Mouse (Mus musculus): ENCODE measurements at regions not wholly inside any gene's neighbourhood (a gene's known extent, or its start where the extent isn't known, plus 50 kb on each side); places are given as distances from the start of the nearest gene placed in this dataset.

GRCm38 (mm10) chr10:25620939-25621746, 85.1 kb upstream of the Smlr1 start:
- Histone ChIP-seq H3K4me2 (replicated peaks) (peak overlapping the region; percentile 35), H3K9ac (no peak overlapping the region), H3K27ac (peak overlapping the region; percentile 40; the same call in 1 of the 2 replicates), H3K27me3 (no peaks in the 10 kb centered on the region), H3K4me1 (peaks cover 12% of the 10 kb centered on the region), H3K36me3 (no peaks in the 10 kb centered on the region), H3K9me3 (no peaks in the 10 kb centered on the region), H3K4me3 (no peak overlapping the region)
- WGBS, result 39% methylated on average over 10 of the region's 10 CpGs
- peak; percentile 48; the same call in 1 of the 2 replicates for ATAC-seq (ENCODE audit: low FRiP score, low read depth)

- Histone ChIP-seq H3K4me3 (no peak overlapping the region), H3K4me2 (replicated peaks) (no peak overlapping the region), H3K27me3 (no peaks in the 10 kb centered on the region), H3K9ac (no peak overlapping the region), H3K4me1 (peaks cover 12% of the 10 kb centered on the region), H3K27ac (no peak overlapping the region), H3K9me3 (peaks cover 6% of the 10 kb centered on the region; the same call in 1 of the 2 replicates), H3K36me3 (no peaks in the 10 kb centered on the region)
- WGBS, result 89% methylated on average over 2 of the region's 2 CpGs
- no peak for ATAC-seq (ENCODE audit: low FRiP score, low read depth)
These were observed 83.6 kb upstream of the Smlr1 start for GRCm38 (mm10) chr10:25619702-25620101.

GRCm38 (mm10) chr10:25601471-25601870, 65.4 kb upstream of the Smlr1 start:
- 90% methylated on average over 2 of the region's 2 CpGs for WGBS
- H3K4me2 ChIP-seq (replicated peaks), result no peak overlapping the region
- no peak overlapping the region for H3K9ac ChIP-seq
- H3K27ac ChIP-seq, result no peak overlapping the region
- H3K9me3 ChIP-seq, result no peaks in the 10 kb centered on the region
- no peak for ATAC-seq (ENCODE audit: low FRiP score, low read depth)
- H3K4me1 ChIP-seq, result no peaks in the 10 kb centered on the region
- no peak overlapping the region for H3K4me3 ChIP-seq
- H3K27me3 ChIP-seq, result no peaks in the 10 kb centered on the region
- H3K36me3 ChIP-seq, result no peaks in the 10 kb centered on the region

- no peak for ATAC-seq (ENCODE audit: low FRiP score, low read depth)
- Histone ChIP-seq H3K27me3 (no peaks in the 10 kb centered on the region), H3K9ac (no peak overlapping the region), H3K4me3 (no peak overlapping the region), H3K4me2 (replicated peaks) (no peak overlapping the region), H3K9me3 (no peaks in the 10 kb centered on the region), H3K4me1 (no peaks in the 10 kb centered on the region), H3K27ac (no peak overlapping the region), H3K36me3 (no peaks in the 10 kb centered on the region)
- 94% methylated on average over 2 of the region's 2 CpGs for WGBS
These were observed 53.2 kb upstream of the Smlr1 start for GRCm38 (mm10) chr10:25589316-25589645.

- Histone ChIP-seq H3K27ac (no peak overlapping the region), H3K4me3 (no peak overlapping the region), H3K27me3 (no peaks in the 10 kb centered on the region), H3K9ac (no peak overlapping the region), H3K4me2 (replicated peaks) (no peak overlapping the region), H3K9me3 (no peaks in the 10 kb centered on the region), H3K36me3 (no peaks in the 10 kb centered on the region), H3K4me1 (no peaks in the 10 kb centered on the region)
- 73% methylated on average over 12 of the region's 12 CpGs for WGBS
- ATAC-seq (ENCODE audit: low FRiP score, low read depth), result no peak
These were observed 52.7 kb upstream of the Smlr1 start for GRCm38 (mm10) chr10:25588611-25589315.

All from limb, embryonic 13.5 days (tissue).